Mouse (Mus musculus) cortical plate, adult 2 months (tissue): ENCODE measurements around the gene 1110051M20Rik.

ENCODE experiments used
- CTCF ChIP-seq: fragments of 200-500 bp; IDR thresholded peaks from 2 replicates; pipeline ENCODE4 v1.5.1; 2011; ENCODE audit warnings: mild to moderate bottlenecking, control low read depth, low read length; ENCODE audit not compliant: insufficient read depth; ENCODE audit errors: extremely low read depth
- POLR2A ChIP-seq: fragments of 200-500 bp; IDR thresholded peaks from 2 replicates; pipeline ENCODE4 v1.6.1; 2011; ENCODE audit warnings: mild to moderate bottlenecking, low read length, control low read depth; ENCODE audit not compliant: insufficient read depth; ENCODE audit errors: extremely low read depth

DNA sequence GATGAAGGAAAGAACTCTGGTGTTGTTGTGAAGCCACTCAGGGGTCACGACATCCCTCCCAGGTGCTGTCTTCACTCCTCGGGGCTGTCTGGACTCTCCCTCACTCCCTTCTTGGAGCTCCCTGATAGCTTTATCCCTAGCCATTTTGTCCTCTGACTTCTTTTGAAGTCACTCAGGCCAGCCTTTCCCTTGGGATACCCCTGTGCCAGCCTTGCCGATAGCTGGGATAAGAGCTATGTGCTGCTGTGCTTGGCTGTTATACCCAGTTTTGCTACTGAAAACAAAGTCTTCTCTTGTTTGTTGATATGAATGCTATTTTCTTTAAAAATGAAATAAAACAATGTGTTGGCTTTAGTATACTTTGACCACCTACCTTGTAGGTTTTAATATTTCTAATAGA, 90.7 kb downstream of the 1110051M20Rik start:
- TF ChIP-seq CTCF (no peak), POLR2A (no peak)
